Mouse (Mus musculus): ENCODE data around the gene Sgf29. TPM values are rescaled to one million over a fixed set of nuclear protein-coding genes. Genes with fewer than 3 reads are reported as not detected.
A peak's percentile ranks its signal among the peaks of the same experiment; 100 is the strongest.

Gene Sgf29
- polyA plus RNA-seq, 1 experiment from 2014 or later: 27.7 TPM

GRCm38 (mm10) chr7:126624774-126625173, 24.3 kb upstream of the Sgf29 start:
- H3K27me3 ChIP-seq (replicated peaks): 0 out of 2 replicates have a peak, but pooled peaks cover 3% of the 10 kb centered on the region
- H3K9ac ChIP-seq: peak overlapping the region; percentile 19; the same call in 1 of the 2 replicates
- H3K4me3 ChIP-seq: peak overlapping the region; percentile 13; the same call in 1 of the 2 replicates
- peaks cover 32% of the 10 kb centered on the region for H3K4me1 ChIP-seq
- no peaks in the 10 kb centered on the region for H3K9me3 ChIP-seq
- no peaks in the 10 kb centered on the region for H3K36me3 ChIP-seq
- H3K27ac ChIP-seq (replicated peaks): no peak overlapping the region
- WGBS: 47% methylated on average over 16 of the region's 16 CpGs
- H3K4me2 ChIP-seq: peak overlapping the region; percentile 12
- no peak for ATAC-seq (ENCODE audit: extremely low read depth, insufficient number of reproducible peaks, low FRiP score, low TSS enrichment)

GRCm38 (mm10) chr7:126625369-126625768, 23.7 kb upstream of the Sgf29 start:
- WGBS: 40% methylated on average over 6 of the region's 6 CpGs

GRCm38 (mm10) chr7:126625807-126626600, 23.1 kb upstream of the Sgf29 start:
- ATAC-seq (ENCODE audit: extremely low read depth, insufficient number of reproducible peaks, low FRiP score, low TSS enrichment): no peak
- peak overlapping the region; percentile 12; the same call in 1 of the 2 replicates for H3K4me2 ChIP-seq
- H3K27ac ChIP-seq (replicated peaks): 0 out of 2 replicates have a peak overlapping the region, but pooled peaks have one; percentile 25
- 0 out of 2 replicates have a peak, but pooled peaks cover 3% of the 10 kb centered on the region for H3K27me3 ChIP-seq (replicated peaks)
- H3K9me3 ChIP-seq: no peaks in the 10 kb centered on the region
- H3K9ac ChIP-seq: no peak overlapping the region
- no peaks in the 10 kb centered on the region for H3K36me3 ChIP-seq
- WGBS: 77% methylated on average over 3 of the region's 3 CpGs
- peaks cover 32% of the 10 kb centered on the region for H3K4me1 ChIP-seq
- H3K4me3 ChIP-seq: no peak overlapping the region

More at GRCm38 (mm10) chr7:126625369-126625768, 23.7 kb upstream of the Sgf29 start:
- Histone ChIP-seq H3K27ac (replicated peaks) (0 out of 2 replicates have a peak overlapping the region, but pooled peaks have one; percentile 25), H3K9ac (no peak overlapping the region), H3K4me1 (peaks cover 32% of the 10 kb centered on the region), H3K4me3 (0 out of 2 replicates have a peak overlapping the region, but pooled peaks have one; percentile 1), H3K4me2 (peak overlapping the region; percentile 12), H3K27me3 (replicated peaks) (0 out of 2 replicates have a peak, but pooled peaks cover 3% of the 10 kb centered on the region), H3K9me3 (no peaks in the 10 kb centered on the region), H3K36me3 (no peaks in the 10 kb centered on the region)
- ATAC-seq (ENCODE audit: extremely low read depth, insufficient number of reproducible peaks, low FRiP score, low TSS enrichment): no peak

- Histone ChIP-seq H3K4me3 (no peak overlapping the region), H3K9ac (0 out of 2 replicates have a peak overlapping the region, but pooled peaks have one; percentile 47), H3K27ac (replicated peaks) (peak overlapping the region; percentile 5; the same call in 1 of the 2 replicates)
Measured at GRCm38 (mm10) chr7:126628111-126628510, 21.0 kb upstream of the Sgf29 start.

DNA sequence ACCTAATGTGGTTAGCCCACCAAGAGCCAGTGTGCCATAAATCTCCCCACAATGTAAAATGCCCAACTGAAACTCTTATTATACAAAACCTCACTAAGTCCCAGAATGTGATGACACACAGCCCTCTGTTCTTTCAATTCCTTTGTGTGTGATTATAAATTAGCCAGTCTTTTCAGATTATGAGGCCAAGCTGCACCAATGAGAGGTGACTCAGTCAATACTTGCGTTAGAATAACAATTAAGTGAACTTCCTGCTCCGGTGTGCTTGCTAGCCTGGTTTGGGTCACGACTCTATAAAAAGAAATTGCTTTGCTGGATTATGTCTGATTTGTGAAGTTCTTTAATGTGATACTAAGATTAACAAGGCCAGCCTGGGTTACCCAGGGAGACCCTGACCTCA, 19.2 kb upstream of the Sgf29 start:
- no peak for ATAC-seq (ENCODE audit: extremely low read depth, insufficient number of reproducible peaks, low FRiP score, low TSS enrichment)
- peaks cover 20% of the 10 kb centered on the region for H3K4me1 ChIP-seq
- H3K4me3 ChIP-seq: no peak overlapping the region
- H3K4me2 ChIP-seq: no peak overlapping the region
- H3K27ac ChIP-seq (replicated peaks): no peak overlapping the region
- H3K27me3 ChIP-seq (replicated peaks): peaks cover 14% of the 10 kb centered on the region; the same call in 1 of the 2 replicates
- no peak overlapping the region for H3K9ac ChIP-seq
- 63% methylated on average over 3 of the region's 3 CpGs for whole genome bisulfite sequencing
- no peaks in the 10 kb centered on the region for H3K9me3 ChIP-seq
- no peaks in the 10 kb centered on the region for H3K36me3 ChIP-seq

More at GRCm38 (mm10) chr7:126628111-126628510, 21.0 kb upstream of the Sgf29 start:
- Histone ChIP-seq H3K27me3 (replicated peaks) (0 out of 2 replicates have a peak, but pooled peaks cover 3% of the 10 kb centered on the region), H3K4me1 (peaks cover 25% of the 10 kb centered on the region), H3K4me2 (no peak overlapping the region), H3K36me3 (no peaks in the 10 kb centered on the region), H3K9me3 (no peaks in the 10 kb centered on the region)
- WGBS: 51% methylated on average over 6 of the region's 6 CpGs
- ATAC-seq (ENCODE audit: extremely low read depth, insufficient number of reproducible peaks, low FRiP score, low TSS enrichment): no peak

DNA sequence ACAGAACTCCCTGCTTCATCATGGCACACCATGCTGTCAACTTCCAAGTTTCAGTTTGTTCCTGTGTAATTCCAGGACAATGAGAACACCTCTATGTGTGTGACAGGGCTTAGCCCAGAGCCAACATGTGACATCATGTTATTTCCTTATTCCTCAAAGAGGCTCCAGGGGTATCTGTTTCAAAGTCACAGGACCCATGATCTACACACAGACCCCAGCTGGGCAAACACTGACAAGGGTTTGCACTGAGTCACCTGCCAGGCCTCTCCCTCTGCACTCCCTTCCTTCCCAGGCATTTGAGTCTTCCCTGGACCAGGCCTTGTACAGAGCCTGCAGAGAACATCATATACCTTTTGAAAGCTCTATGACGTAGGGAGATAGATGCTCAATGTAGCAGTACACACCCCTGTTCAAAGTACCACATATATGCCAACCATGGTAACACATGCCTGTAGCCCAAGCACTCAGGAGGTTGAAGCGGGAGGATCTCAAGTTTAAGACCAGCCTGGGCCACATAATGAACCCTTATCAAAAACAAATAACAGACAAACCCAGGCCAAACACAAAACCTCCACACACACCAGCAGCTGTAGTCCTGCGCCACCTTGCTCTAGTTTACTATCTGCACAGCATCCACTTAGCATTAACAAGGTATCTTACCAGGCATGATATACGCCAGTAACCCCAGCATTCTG, 18.1 kb upstream of the Sgf29 start, which contains the start of gene Nupr1:
Gene Nupr1, minus strand, starts transcription at position 38 of the 695 bp plus-strand sequence.
- H3K9me3 ChIP-seq: no peaks in the 10 kb centered on the region
- no peaks in the 10 kb centered on the region for H3K36me3 ChIP-seq
- no peak within 1 kb of the TSS for H3K4me2 ChIP-seq
- H3K9ac ChIP-seq: no peak within 1 kb of the TSS
- 86% methylated on average over 4 of the region's 4 CpGs for WGBS
- no peak within 1 kb of the TSS for H3K27ac ChIP-seq (replicated peaks)
- ATAC-seq (ENCODE audit: extremely low read depth, insufficient number of reproducible peaks, low FRiP score, low TSS enrichment): 0 out of 2 replicates have a peak, but pooled peaks have one; percentile 42
- H3K4me3 ChIP-seq: no peak within 1 kb of the TSS
- H3K27me3 ChIP-seq (replicated peaks): peaks cover 15% of the 10 kb centered on the region; the same call in 1 of the 2 replicates
- peaks cover 11% of the 10 kb centered on the region for H3K4me1 ChIP-seq

DNA sequence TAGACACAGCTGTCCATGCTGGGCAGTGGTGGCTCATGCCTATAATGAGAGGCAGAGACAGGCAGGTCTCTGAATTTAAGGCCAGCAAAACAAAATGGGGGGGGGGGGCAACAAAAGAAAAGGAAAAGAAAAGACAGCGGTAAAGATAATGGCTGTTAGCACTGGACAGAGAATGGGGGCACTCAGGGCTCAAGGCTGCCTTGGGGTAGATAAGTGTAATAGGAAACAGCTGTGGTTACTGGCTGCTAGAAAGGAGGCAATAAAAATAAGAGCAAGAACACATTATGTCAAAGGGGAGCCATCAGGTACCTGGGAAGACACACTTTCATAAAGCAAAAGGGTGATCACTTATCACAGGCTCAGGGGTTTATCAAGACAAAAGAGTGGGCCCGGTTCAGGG, 16.6 kb upstream of the Sgf29 start:
- H3K9me3 ChIP-seq: no peaks in the 10 kb centered on the region
- H3K27ac ChIP-seq (replicated peaks): no peak overlapping the region
- peaks cover 15% of the 10 kb centered on the region; the same call in 1 of the 2 replicates for H3K27me3 ChIP-seq (replicated peaks)
- WGBS: 64% methylated on average over 2 of the region's 2 CpGs
- H3K4me2 ChIP-seq: no peak overlapping the region
- no peak for ATAC-seq (ENCODE audit: extremely low read depth, insufficient number of reproducible peaks, low FRiP score, low TSS enrichment)
- H3K4me1 ChIP-seq: peaks cover 8% of the 10 kb centered on the region; the same call in 1 of the 2 replicates
- H3K36me3 ChIP-seq: no peaks in the 10 kb centered on the region
- no peak overlapping the region for H3K4me3 ChIP-seq
- no peak overlapping the region for H3K9ac ChIP-seq

DNA sequence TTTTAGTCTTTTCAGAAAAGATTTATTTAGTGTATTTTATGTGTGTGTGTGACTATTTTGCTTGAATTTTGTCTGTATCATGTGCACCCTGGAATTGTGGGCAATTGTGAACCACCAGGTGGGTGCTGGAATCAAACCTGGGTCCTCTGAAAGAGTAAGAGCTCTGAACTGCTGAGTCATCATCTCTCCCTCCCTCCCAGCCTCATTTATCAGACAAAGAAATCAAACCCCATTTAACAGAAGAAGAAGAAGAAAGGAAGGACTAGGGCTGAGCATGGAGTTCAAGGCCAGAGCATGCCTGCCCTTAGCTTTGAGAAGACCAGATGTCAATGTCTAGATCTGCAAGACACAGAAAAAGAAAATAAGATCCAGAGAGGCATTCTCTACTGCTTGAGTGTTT, 13.7 kb upstream of the Sgf29 start:
- no peak for ATAC-seq (ENCODE audit: extremely low read depth, insufficient number of reproducible peaks, low FRiP score, low TSS enrichment)
- H3K36me3 ChIP-seq: no peaks in the 10 kb centered on the region
- no peak overlapping the region for H3K4me3 ChIP-seq
- H3K4me1 ChIP-seq: no peaks in the 10 kb centered on the region
- no peak overlapping the region for H3K4me2 ChIP-seq
- no peaks in the 10 kb centered on the region for H3K9me3 ChIP-seq
- H3K27me3 ChIP-seq (replicated peaks): peaks cover 21% of the 10 kb centered on the region; the same call in 1 of the 2 replicates
- no peak overlapping the region for H3K27ac ChIP-seq (replicated peaks)
- H3K9ac ChIP-seq: no peak overlapping the region

- no peak overlapping the region for H3K9ac ChIP-seq
- H3K27me3 ChIP-seq (replicated peaks): peaks cover 21% of the 10 kb centered on the region; the same call in 1 of the 2 replicates
- no peak overlapping the region for H3K4me3 ChIP-seq
- H3K36me3 ChIP-seq: no peaks in the 10 kb centered on the region
- 17% methylated on average over 4 of the region's 4 CpGs for WGBS
- no peak overlapping the region for H3K4me2 ChIP-seq
- ATAC-seq (ENCODE audit: extremely low read depth, insufficient number of reproducible peaks, low FRiP score, low TSS enrichment): no peak
- H3K27ac ChIP-seq (replicated peaks): no peak overlapping the region
- H3K4me1 ChIP-seq: no peaks in the 10 kb centered on the region
- H3K9me3 ChIP-seq: no peaks in the 10 kb centered on the region
Measured at GRCm38 (mm10) chr7:126636733-126637520, 12.2 kb upstream of the Sgf29 start.

DNA sequence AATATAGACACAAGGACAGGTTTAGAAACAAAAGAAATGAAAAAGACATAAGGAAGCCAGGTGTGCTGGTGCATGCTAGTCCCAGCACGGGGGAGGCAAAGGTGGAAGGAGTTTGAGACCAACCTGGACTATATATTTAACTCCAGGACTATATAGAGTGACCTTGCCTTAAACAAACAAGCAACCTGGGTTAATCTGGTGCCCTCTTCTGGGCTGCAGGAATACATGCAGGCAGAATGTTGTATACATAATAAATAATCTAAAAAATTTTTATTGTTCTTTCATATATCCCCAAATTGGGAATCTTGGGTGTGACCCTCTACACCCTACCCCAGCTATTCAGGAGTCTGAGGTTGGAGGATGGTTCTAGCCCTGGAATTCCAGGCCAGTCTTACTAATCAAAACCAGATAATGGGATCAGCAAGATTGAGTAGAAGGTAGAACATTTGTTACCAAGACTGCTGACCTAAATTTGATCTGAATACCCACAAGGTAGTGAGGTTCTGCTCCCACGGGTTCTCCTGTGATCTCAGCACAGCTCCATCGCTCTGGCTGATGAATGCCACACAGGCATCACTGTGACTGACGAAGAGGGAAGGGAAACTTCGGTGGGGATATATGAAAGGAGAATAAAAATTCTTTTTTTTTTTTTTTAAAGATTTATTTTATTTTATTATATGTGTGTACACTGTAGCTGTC, 6.4 kb upstream of the Sgf29 start:
- Histone ChIP-seq H3K4me3 (no peak overlapping the region), H3K36me3 (no peaks in the 10 kb centered on the region), H3K9ac (no peak overlapping the region), H3K4me2 (no peak overlapping the region), H3K27me3 (replicated peaks) (0 out of 2 replicates have a peak, but pooled peaks cover 7% of the 10 kb centered on the region), H3K27ac (replicated peaks) (no peak overlapping the region), H3K9me3 (no peaks in the 10 kb centered on the region), H3K4me1 (no peaks in the 10 kb centered on the region)
- 66% methylated on average over 5 of the region's 5 CpGs for WGBS
- ATAC-seq (ENCODE audit: extremely low read depth, insufficient number of reproducible peaks, low FRiP score, low TSS enrichment): no peak

All from heart, embryonic 13.5 days (tissue).